Comparison of ENCODE assay signal across 25 mouse cellular contexts in genomic region chr9:105959116-105959515, GRCm38 (mm10). TPM values are rescaled to one million over a fixed set of nuclear protein-coding genes. Genes with fewer than 3 reads are reported as not detected.
DNase-seq lines count a peak whose midpoint lies in the region; ATAC-seq and TF ChIP-seq lines count a peak whose summit lies in the region.
"Had no signal": no experiment of that assay in that cellular context is flagged by ENCODE, and none has a peak within 500 bp of the region (broad histone marks: within the 10 kb centered on the region; RNA-seq: fewer than 3 reads in every experiment).

No protein-coding gene starts in this region.

- no peaks in the 10 kb centered on the region for H3K4me1 ChIP-seq in forebrain, embryonic 14.5 days (ENCODE audit: control insufficient read depth, insufficient read depth, low read length)
- no peaks in the 10 kb centered on the region for H3K4me1 ChIP-seq in forebrain, embryonic 13.5 days
- H3K4me1 ChIP-seq in lung, embryonic 14.5 days (ENCODE audit: insufficient read depth): no peaks in the 10 kb centered on the region
- H3K4me1 ChIP-seq: forebrain, embryonic 12.5 days had no signal

- H3K9me3 ChIP-seq in forebrain, embryonic 14.5 days (replicated peaks; ENCODE audit: control insufficient read depth, low read length): no peaks in the 10 kb centered on the region
- H3K9me3 ChIP-seq in forebrain, embryonic 13.5 days (replicated peaks): no peaks in the 10 kb centered on the region
- no peaks in the 10 kb centered on the region for H3K9me3 ChIP-seq in lung, embryonic 14.5 days (ENCODE audit: low read depth, low read length)
- H3K9me3 ChIP-seq: embryonic facial prominence, embryonic 12.5 days; embryonic facial prominence, embryonic 15.5 days; forebrain, embryonic 10.5 days; forebrain, embryonic 12.5 days had no signal

- 81% methylated on average over 1 of the region's 1 CpGs for WGBS in forebrain, embryonic 14.5 days
- WGBS in forebrain, embryonic 13.5 days: 85% methylated on average over 1 of the region's 1 CpGs
- WGBS in lung, embryonic 14.5 days: 34% methylated on average over 1 of the region's 1 CpGs

- H3K4me3 ChIP-seq in forebrain, embryonic 14.5 days (ENCODE audit: low read depth, low read length): no peak overlapping the region
- H3K4me3 ChIP-seq in forebrain, embryonic 13.5 days: no peak overlapping the region
- H3K4me3 ChIP-seq in lung, embryonic 14.5 days (ENCODE audit: low read depth, low read length): no peak overlapping the region
- H3K4me3 ChIP-seq: embryonic facial prominence, embryonic 12.5 days; embryonic facial prominence, embryonic 15.5 days; erythroblast, embryonic 14.5 days; forebrain, embryonic 10.5 days; forebrain, embryonic 12.5 days had no signal

- no peak overlapping the region for H3K27ac ChIP-seq in forebrain, embryonic 14.5 days (ENCODE audit: low read depth, low read length)
- no peak overlapping the region for H3K27ac ChIP-seq in forebrain, embryonic 13.5 days
- H3K27ac ChIP-seq in lung, embryonic 14.5 days (ENCODE audit: low read depth): no peak overlapping the region
- H3K27ac ChIP-seq: embryonic facial prominence, embryonic 12.5 days; embryonic facial prominence, embryonic 15.5 days; forebrain, embryonic 10.5 days; forebrain, embryonic 12.5 days had no signal

- H3K4me2 ChIP-seq in forebrain, embryonic 14.5 days (ENCODE audit: low read length): no peak overlapping the region
- no peak overlapping the region for H3K4me2 ChIP-seq in forebrain, embryonic 13.5 days
- no peak overlapping the region for H3K4me2 ChIP-seq in lung, embryonic 14.5 days
- H3K4me2 ChIP-seq: embryonic facial prominence, embryonic 12.5 days; embryonic facial prominence, embryonic 15.5 days; forebrain, embryonic 12.5 days had no signal

- H3K36me3 ChIP-seq in forebrain, embryonic 14.5 days (ENCODE audit: control insufficient read depth, insufficient read depth, low read length): no peaks in the 10 kb centered on the region
- no peaks in the 10 kb centered on the region for H3K36me3 ChIP-seq in forebrain, embryonic 13.5 days (ENCODE audit: poor library complexity, severe bottlenecking)
- no peaks in the 10 kb centered on the region for H3K36me3 ChIP-seq in lung, embryonic 14.5 days (ENCODE audit: insufficient read depth)
- H3K36me3 ChIP-seq: embryonic facial prominence, embryonic 12.5 days; embryonic facial prominence, embryonic 15.5 days; forebrain, embryonic 10.5 days; forebrain, embryonic 12.5 days; G1E had no signal

- TF ChIP-seq CTCF in lung, embryonic 14.5 days (IDR thresholded peaks at IDR 0.05; ENCODE audit: low read depth): no peak

- H3K27me3 ChIP-seq in forebrain, embryonic 14.5 days (replicated peaks; ENCODE audit: control insufficient read depth, insufficient read depth, low read length): no peaks in the 10 kb centered on the region
- H3K27me3 ChIP-seq in forebrain, embryonic 13.5 days: no peaks in the 10 kb centered on the region
- no peaks in the 10 kb centered on the region for H3K27me3 ChIP-seq in lung, embryonic 14.5 days (ENCODE audit: insufficient read depth, low read length)
- H3K27me3 ChIP-seq: embryonic facial prominence, embryonic 12.5 days; forebrain, embryonic 12.5 days had no signal

- no peak overlapping the region for H3K9ac ChIP-seq in forebrain, embryonic 14.5 days (ENCODE audit: low read length)
- no peak overlapping the region for H3K9ac ChIP-seq in forebrain, embryonic 13.5 days
- H3K9ac ChIP-seq in lung, embryonic 14.5 days: no peak overlapping the region
- H3K9ac ChIP-seq: embryonic facial prominence, embryonic 12.5 days; embryonic facial prominence, embryonic 15.5 days; forebrain, embryonic 12.5 days had no signal

- ATAC-seq in forebrain, embryonic 14.5 days: no peak
- ATAC-seq in forebrain, embryonic 13.5 days: no peak
- ATAC-seq in lung, embryonic 14.5 days (ENCODE audit: insufficient read depth): no peak
- ATAC-seq: CD4-positive, CD25-positive, alpha-beta regulatory T cell, adult 4 months; forebrain, embryonic 16.5 days had no signal

- peak; percentile 14 for DNase-seq in forebrain, embryonic 14.5 days (ENCODE audit: low spot score)
- peak; percentile 43 for DNase-seq in lung, embryonic 14.5 days
- no peak for DNase-seq in lung, adult 18-20 months
- DNase-seq in mesoderm, embryonic 11.5 days (ENCODE audit: low read depth, low spot score): peak; percentile 39
- DNase-seq in MN1 (ENCODE audit: low spot score): no peak
- DNase-seq: adrenal gland, adult 2 months; adrenal gland, postnatal 10 days; adrenal gland, postnatal 25 days; B cell, adult 2 months; cerebellum, adult 11 months; cerebellum, adult 18-20 months; cerebellum, adult 8-10 months; cerebellum, adult 9-11 months; cerebellum, postnatal 14 days; cerebellum, postnatal 36 days; embryo, embryonic 11 days had no signal

RNA-seq across cellular contexts. Expression of gene Col6a5, which starts 1.3 kb away (rescaled TPM):
- 0.10 and 0.15 TPM in 2 replicates for polyA plus RNA-seq in forebrain, embryonic 14.5 days (2014; fragmentation: Nextera tagmentation; extraction: Ambion mirVana)
- polyA plus RNA-seq in forebrain, embryonic 13.5 days (2015; fragmentation: Nextera tagmentation; extraction: Ambion mirVana): 0.06 and 0.08 TPM in 2 replicates
- polyA plus RNA-seq in lung, embryonic 14.5 days (2014; fragmentation: Nextera tagmentation; extraction: Ambion mirVana): 0.04 and 0.24 TPM in 2 replicates
- polyA plus RNA-seq: erythroblast, embryonic 14.5 days; forebrain, embryonic 10.5 days; G1E had no signal

Comparison
In these comparisons a context has a peak if more than half of its experiments do, and no peak if none do; other contexts are left out.
1. DNase-seq: peak in forebrain, embryonic 14.5 days (single experiment), lung, embryonic 14.5 days (single experiment) and mesoderm, embryonic 11.5 days (single experiment); none in lung, adult 18-20 months (0 of 2) and MN1 (single experiment).